Mouse (Mus musculus) liver, embryonic 16.5 days (tissue): Measurements from ENCODE around the gene Baiap3. TPM values are rescaled to one million over a fixed set of nuclear protein-coding genes. Genes with fewer than 3 reads are reported as not detected.

Source experiments
- ATAC-seq: fragments of 200-750 bp; cut with Nextera tagmentation; 2 replicates; pipeline ENCODE4 v1.8.0; 2017; ENCODE audit warnings: low read depth, mild to moderate bottlenecking, moderate number of reproducible peaks, moderate library complexity
- H3K27ac ChIP-seq: fragments of 300-500 bp; sonication (generic); 2 replicates; pipeline ENCODE4 v1.5.1; 2014; ENCODE audit warnings: mild to moderate bottlenecking, low read length
- H3K27me3 ChIP-seq: fragments of 300-500 bp; sonication (generic); 2 replicates; pipeline ENCODE4 v1.6.1; 2014; ENCODE audit warnings: low read depth, low read length, mixed read lengths; ENCODE audit not compliant: control insufficient read depth, insufficient read depth
- H3K36me3 ChIP-seq: fragments of 300-500 bp; sonication (generic); 2 replicates; pipeline ENCODE4 v1.6.1; 2014; ENCODE audit warnings: mild to moderate bottlenecking; ENCODE audit not compliant: control insufficient read depth, insufficient read depth
- H3K4me1 ChIP-seq: fragments of 300-500 bp; sonication (generic); 2 replicates; pipeline ENCODE4 v1.6.1; 2014; ENCODE audit warnings: low read depth, low read length, mixed read lengths; ENCODE audit not compliant: control insufficient read depth
- H3K4me2 ChIP-seq: fragments of 300-500 bp; sonication (generic); 2 replicates; pipeline ENCODE4 v1.6.1; 2014; ENCODE audit warnings: low read depth, low read length, mixed read lengths
- H3K4me3 ChIP-seq: fragments of 300-500 bp; sonication (generic); 2 replicates; pipeline ENCODE4 v1.5.1; 2014; ENCODE audit warnings: low read depth, mild to moderate bottlenecking, low read length
- H3K9ac ChIP-seq: fragments of 300-500 bp; sonication (generic); 2 replicates; pipeline ENCODE4 v1.6.1; 2014; ENCODE audit warnings: low read depth, low read length
- H3K9me3 ChIP-seq: fragments of 300-500 bp; sonication (generic); replicated peaks from 2 replicates; pipeline ENCODE4 v1.6.1; 2016; ENCODE audit warnings: low read length; ENCODE audit not compliant: control insufficient read depth
- WGBS: fragments of 180-500 bp; shearing (Covaris S2); extraction: QIAGEN DNeasy Blood & Tissue Kit; methylation state at CpG from one replicate; pipeline ENCODE4 v1.1.7; 2014; ENCODE audit not compliant: insufficient replicate concordance; 5-methylcytosine and 5-hydroxymethylcytosine counted together
- polyA plus RNA-seq: library from polyadenylated mRNA; unstranded; fragments of >200 nt; fragmentation: Nextera tagmentation; extraction: Ambion mirVana; gene quantifications from 2 replicates; pipeline ENCODE4 v1.2.1, GENCODE M21; 2015

The Baiap3 gene
- 0.46 and 0.57 TPM in 2 replicates for polyA plus RNA-seq

- Histone ChIP-seq H3K9ac (no peak within 1 kb of the TSS), H3K4me1 (peaks cover 7% of the 10 kb centered on the region), H3K4me3 (peak within 1 kb of the TSS; percentile 33), H3K9me3 (no peaks in the 10 kb centered on the region), H3K27ac (no peak within 1 kb of the TSS), H3K4me2 (peak within 1 kb of the TSS; percentile 53), H3K27me3 (peaks cover 36% of the 10 kb centered on the region), H3K36me3 (peaks cover 4% of the 10 kb centered on the region; the same call in 1 of the 2 replicates)
- ATAC-seq, result no peak
- 5% methylated on average over 35 of the region's 35 CpGs for WGBS
Observed at GRCm38 (mm10) chr17:25256140-25256754, at the start of gene Baiap3. Gene Baiap3 (minus strand): TSS chr17:25256364.

GRCm38 (mm10) chr17:25298094-25298493 is 41.9 kb upstream of the Baiap3 start, which contains the start of gene Prss34:
Gene Prss34 (plus strand): TSS chr17:25298394.
- no peak within 1 kb of the TSS for H3K4me2 ChIP-seq
- H3K27ac ChIP-seq, result no peak within 1 kb of the TSS
- WGBS, result 57% methylated on average over 5 of the region's 5 CpGs
- H3K36me3 ChIP-seq, result no peaks in the 10 kb centered on the region
- no peak within 1 kb of the TSS for H3K9ac ChIP-seq
- H3K9me3 ChIP-seq, result no peaks in the 10 kb centered on the region
- H3K4me3 ChIP-seq, result no peak within 1 kb of the TSS
- H3K27me3 ChIP-seq, result no peaks in the 10 kb centered on the region; the same call in 1 of the 2 replicates
- no peaks in the 10 kb centered on the region for H3K4me1 ChIP-seq
- ATAC-seq, result no peak

- Histone ChIP-seq H3K4me3 (no peak overlapping the region), H3K9ac (no peak overlapping the region), H3K36me3 (no peaks in the 10 kb centered on the region), H3K27ac (no peak overlapping the region), H3K4me1 (no peaks in the 10 kb centered on the region), H3K27me3 (no peaks in the 10 kb centered on the region; the same call in 1 of the 2 replicates), H3K9me3 (no peaks in the 10 kb centered on the region), H3K4me2 (no peak overlapping the region)
- 44% methylated on average over 1 of the region's 1 CpGs for WGBS
- no peak for ATAC-seq
Observed at GRCm38 (mm10) chr17:25294111-25294510, 37.9 kb upstream of the Baiap3 start.

GRCm38 (mm10) chr17:25293495-25293894 is 37.3 kb upstream of the Baiap3 start:
- Histone ChIP-seq H3K36me3 (no peaks in the 10 kb centered on the region), H3K4me3 (no peak overlapping the region), H3K9ac (no peak overlapping the region), H3K27me3 (no peaks in the 10 kb centered on the region; the same call in 1 of the 2 replicates), H3K9me3 (no peaks in the 10 kb centered on the region), H3K27ac (no peak overlapping the region), H3K4me1 (no peaks in the 10 kb centered on the region), H3K4me2 (no peak overlapping the region)
- 14% methylated on average over 5 of the region's 5 CpGs for WGBS
- ATAC-seq, result no peak

GRCm38 (mm10) chr17:25290411-25290810 is 34.2 kb upstream of the Baiap3 start:
- Histone ChIP-seq H3K27ac (no peak overlapping the region), H3K9ac (no peak overlapping the region), H3K4me1 (no peaks in the 10 kb centered on the region), H3K36me3 (no peaks in the 10 kb centered on the region), H3K9me3 (no peaks in the 10 kb centered on the region), H3K27me3 (no peaks in the 10 kb centered on the region; the same call in 1 of the 2 replicates), H3K4me3 (no peak overlapping the region), H3K4me2 (no peak overlapping the region)
- no peak for ATAC-seq
- WGBS, result 11% methylated on average over 4 of the region's 4 CpGs

- no peaks in the 10 kb centered on the region for H3K4me1 ChIP-seq
- no peaks in the 10 kb centered on the region for H3K36me3 ChIP-seq
- no peak overlapping the region for H3K27ac ChIP-seq
- WGBS, result 9% methylated on average over 4 of the region's 4 CpGs
- H3K4me3 ChIP-seq, result no peak overlapping the region
- no peak for ATAC-seq
- H3K4me2 ChIP-seq, result no peak overlapping the region
- no peak overlapping the region for H3K9ac ChIP-seq
- H3K27me3 ChIP-seq, result no peaks in the 10 kb centered on the region
- no peaks in the 10 kb centered on the region for H3K9me3 ChIP-seq
Observed at GRCm38 (mm10) chr17:25288842-25289241, 32.7 kb upstream of the Baiap3 start.

GRCm38 (mm10) chr17:25285033-25285432 is 28.9 kb upstream of the Baiap3 start:
- WGBS, result 21% methylated on average over 3 of the region's 3 CpGs
- no peak overlapping the region for H3K4me3 ChIP-seq
- H3K27me3 ChIP-seq, result no peaks in the 10 kb centered on the region
- peaks cover 6% of the 10 kb centered on the region for H3K4me1 ChIP-seq
- H3K36me3 ChIP-seq, result no peaks in the 10 kb centered on the region
- no peak overlapping the region for H3K9ac ChIP-seq
- no peak overlapping the region for H3K4me2 ChIP-seq
- no peaks in the 10 kb centered on the region for H3K9me3 ChIP-seq
- no peak for ATAC-seq
- no peak overlapping the region for H3K27ac ChIP-seq

- H3K36me3 ChIP-seq, result no peaks in the 10 kb centered on the region
- ATAC-seq, result peak; percentile 92
- no peak overlapping the region for H3K9ac ChIP-seq
- peak overlapping the region; percentile 18; the same call in 1 of the 2 replicates for H3K4me3 ChIP-seq
- WGBS, result 20% methylated on average over 11 of the region's 11 CpGs
- H3K27me3 ChIP-seq, result no peaks in the 10 kb centered on the region
- peaks cover 6% of the 10 kb centered on the region for H3K4me1 ChIP-seq
- no peaks in the 10 kb centered on the region for H3K9me3 ChIP-seq
- peak overlapping the region; percentile 46 for H3K4me2 ChIP-seq
- H3K27ac ChIP-seq, result no peak overlapping the region
Observed at GRCm38 (mm10) chr17:25282133-25282532, 26.0 kb upstream of the Baiap3 start.

GRCm38 (mm10) chr17:25275833-25276232 is 19.7 kb upstream of the Baiap3 start:
- Histone ChIP-seq H3K27me3 (no peaks in the 10 kb centered on the region), H3K9me3 (no peaks in the 10 kb centered on the region), H3K4me3 (no peak overlapping the region), H3K27ac (no peak overlapping the region), H3K4me1 (peaks cover 24% of the 10 kb centered on the region), H3K36me3 (no peaks in the 10 kb centered on the region), H3K4me2 (no peak overlapping the region), H3K9ac (no peak overlapping the region)
- no peak for ATAC-seq
- 82% methylated on average over 3 of the region's 3 CpGs for WGBS
